Mouse (Mus musculus) forebrain, postnatal 0 days (tissue): ENCODE data around the gene Rab25. TPM values are rescaled to one million over a fixed set of nuclear protein-coding genes. Genes with fewer than 3 reads are reported as not detected.

ENCODE experiments used
- ATAC-seq: fragments of 200-750 bp; cut with Nextera tagmentation; 2 replicates; pipeline ENCODE4 v1.8.0; 2017; ENCODE audit warnings: mild to moderate bottlenecking, moderate library complexity
- DNase-seq: peaks from one replicate; pipeline ENCODE4 v3.0.0-alpha.2; 2015
- H3K27ac ChIP-seq: fragments of 300-500 bp; sonication (generic); 2 replicates; pipeline ENCODE4 v1.5.1; 2014; ENCODE audit warnings: low read depth, mild to moderate bottlenecking, antibody characterized with exemption, low read length, moderate library complexity, mixed read lengths
- H3K27me3 ChIP-seq: fragments of 300-500 bp; sonication (generic); 2 replicates; pipeline ENCODE4 v1.6.1; 2014; ENCODE audit warnings: mild to moderate bottlenecking, low read length, mixed read lengths; ENCODE audit not compliant: insufficient read depth
- H3K36me3 ChIP-seq: fragments of 300-500 bp; sonication (generic); 2 replicates; pipeline ENCODE4 v1.6.1; 2014; ENCODE audit warnings: mild to moderate bottlenecking, moderate library complexity; ENCODE audit not compliant: insufficient read depth
- H3K4me1 ChIP-seq: fragments of 300-500 bp; sonication (generic); 2 replicates; pipeline ENCODE4 v1.6.1; 2014; ENCODE audit warnings: antibody characterized with exemption; ENCODE audit not compliant: insufficient read depth
- H3K4me2 ChIP-seq: fragments of 300-500 bp; sonication (generic); 2 replicates; pipeline ENCODE4 v1.6.1; 2014; ENCODE audit warnings: low read depth, mild to moderate bottlenecking, moderate library complexity
- H3K4me3 ChIP-seq: fragments of 300-500 bp; sonication (generic); 2 replicates; pipeline ENCODE4 v1.5.1; 2014; ENCODE audit warnings: low read depth, low read length, mixed read lengths
- H3K9ac ChIP-seq: fragments of 300-500 bp; sonication (generic); 2 replicates; pipeline ENCODE4 v1.6.1; 2014; ENCODE audit warnings: mild to moderate bottlenecking
- H3K9me3 ChIP-seq: fragments of 300-500 bp; sonication (generic); 2 replicates; pipeline ENCODE4 v1.6.1; 2016; ENCODE audit warnings: low read length
- CTCF ChIP-seq: sonication (generic); IDR thresholded peaks from 2 replicates; pipeline ENCODE4 v1.5.1; 2016; ENCODE audit warnings: antibody characterized with exemption, control low read depth, low read depth
- WGBS: fragments of 180-500 bp; shearing (Covaris S2); extraction: QIAGEN DNeasy Blood & Tissue Kit; methylation state at CpG from one replicate; pipeline ENCODE4 v1.1.7; 2014; 5-methylcytosine and 5-hydroxymethylcytosine counted together
- polyA plus RNA-seq: library from polyadenylated mRNA; unstranded; fragments of >200 nt; fragmentation: Nextera tagmentation; extraction: Ambion mirVana; gene quantifications from 2 replicates; pipeline ENCODE4 v1.2.1, GENCODE M21; 2015
- total RNA-seq: library from RNA; depleted of rRNA; stranded (reverse); fragments of >200 nt; gene quantifications from 2 replicates; pipeline ENCODE4 v1.2.3, GENCODE M21; 2014

Gene Rab25
- total and polyA plus RNA-seq, 2 experiments from 2014 or later = not detected

DNA sequence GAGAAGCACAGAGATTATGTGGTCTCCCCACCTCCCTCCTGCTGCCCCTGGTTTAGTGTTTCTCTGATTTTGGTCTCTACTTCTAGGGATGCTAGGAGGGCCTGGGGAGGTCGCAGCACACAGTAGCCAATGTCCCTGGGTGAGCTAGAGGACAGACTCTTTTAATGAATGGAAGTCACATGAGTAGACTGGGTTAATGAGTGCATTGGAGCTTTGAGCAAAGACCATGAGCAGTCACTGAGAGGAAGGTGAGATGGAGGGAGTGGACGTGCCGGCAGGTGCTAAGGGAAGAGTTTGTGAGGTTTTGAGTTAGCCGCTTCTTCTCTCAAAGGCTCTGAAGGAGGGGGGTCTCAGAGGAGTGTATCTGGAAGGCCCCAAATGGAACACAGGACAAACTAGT is 12.6 kb downstream of the Rab25 start:
- no peak for TF ChIP-seq CTCF
- Histone ChIP-seq H3K4me2 (peak overlapping the region; percentile 78), H3K4me1 (peaks cover 23% of the 10 kb centered on the region), H3K36me3 (peaks cover 41% of the 10 kb centered on the region), H3K27me3 (no peaks in the 10 kb centered on the region), H3K27ac (peak overlapping the region; percentile 58), H3K9me3 (no peaks in the 10 kb centered on the region), H3K9ac (peak overlapping the region; percentile 56), H3K4me3 (peak overlapping the region; percentile 60)
- 15% methylated on average over 4 of the region's 4 CpGs for WGBS
- DNase-seq (no peak), ATAC-seq (no peak)

DNA sequence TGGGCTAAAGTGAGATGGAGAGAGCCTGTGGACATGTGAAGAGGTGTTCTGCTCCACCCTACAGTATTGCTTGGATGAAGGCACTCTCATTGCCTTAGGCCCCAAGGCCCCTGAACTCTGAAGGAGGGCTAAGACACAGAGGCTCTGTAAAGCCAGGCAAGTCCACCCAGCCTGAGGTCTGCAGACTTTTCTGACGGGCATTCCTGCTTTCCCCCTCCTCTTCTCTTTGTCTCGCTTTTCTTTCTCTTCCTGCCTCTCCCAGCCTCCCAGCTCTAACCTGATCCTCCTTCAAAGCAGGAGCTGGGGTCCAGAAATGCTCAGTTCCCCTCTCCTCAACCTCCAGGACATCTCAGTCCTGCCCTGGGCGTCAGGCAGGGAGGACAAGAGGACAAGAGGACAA is 13.1 kb downstream of the Rab25 start:
- Histone ChIP-seq H3K9me3 (no peaks in the 10 kb centered on the region), H3K4me1 (peaks cover 29% of the 10 kb centered on the region), H3K27me3 (no peaks in the 10 kb centered on the region), H3K9ac (peak overlapping the region; percentile 56), H3K27ac (peak overlapping the region; percentile 58), H3K36me3 (peaks cover 37% of the 10 kb centered on the region), H3K4me3 (peak overlapping the region; percentile 60), H3K4me2 (peak overlapping the region; percentile 78)
- DNase-seq (no peak), ATAC-seq (no peak)
- TF ChIP-seq CTCF = no peak
- WGBS = 7% methylated on average over 3 of the region's 3 CpGs

DNA sequence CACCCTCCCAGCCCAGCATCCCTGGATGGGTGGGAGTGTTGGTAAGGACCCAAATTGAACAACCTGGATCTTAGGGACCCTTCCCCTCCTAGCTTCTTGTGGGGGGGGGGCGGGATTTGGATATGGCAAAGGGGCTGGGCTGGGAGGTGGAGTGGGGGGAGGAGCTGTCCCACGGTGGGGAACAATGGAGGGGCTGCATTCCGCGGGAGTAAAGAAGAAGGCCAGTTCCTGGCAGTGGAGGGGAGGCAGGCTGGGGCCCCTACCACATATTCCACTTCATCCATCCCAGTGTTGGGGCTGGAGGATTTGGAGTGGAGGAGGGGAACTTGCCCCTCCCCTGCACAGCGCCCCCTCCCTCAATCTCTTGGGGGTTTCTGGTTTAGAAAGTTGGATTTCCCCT is 14.4 kb downstream of the Rab25 start:
- no peak for TF ChIP-seq CTCF
- Histone ChIP-seq H3K27me3 (no peaks in the 10 kb centered on the region), H3K4me3 (peak overlapping the region; percentile 60), H3K4me2 (peak overlapping the region; percentile 78), H3K27ac (peak overlapping the region; percentile 99), H3K4me1 (peaks cover 39% of the 10 kb centered on the region), H3K36me3 (peaks cover 30% of the 10 kb centered on the region), H3K9ac (peak overlapping the region; percentile 100), H3K9me3 (no peaks in the 10 kb centered on the region)
- DNase-seq = no peak
- WGBS = 6% methylated on average over 5 of the region's 5 CpGs
- ATAC-seq = no peak

DNA sequence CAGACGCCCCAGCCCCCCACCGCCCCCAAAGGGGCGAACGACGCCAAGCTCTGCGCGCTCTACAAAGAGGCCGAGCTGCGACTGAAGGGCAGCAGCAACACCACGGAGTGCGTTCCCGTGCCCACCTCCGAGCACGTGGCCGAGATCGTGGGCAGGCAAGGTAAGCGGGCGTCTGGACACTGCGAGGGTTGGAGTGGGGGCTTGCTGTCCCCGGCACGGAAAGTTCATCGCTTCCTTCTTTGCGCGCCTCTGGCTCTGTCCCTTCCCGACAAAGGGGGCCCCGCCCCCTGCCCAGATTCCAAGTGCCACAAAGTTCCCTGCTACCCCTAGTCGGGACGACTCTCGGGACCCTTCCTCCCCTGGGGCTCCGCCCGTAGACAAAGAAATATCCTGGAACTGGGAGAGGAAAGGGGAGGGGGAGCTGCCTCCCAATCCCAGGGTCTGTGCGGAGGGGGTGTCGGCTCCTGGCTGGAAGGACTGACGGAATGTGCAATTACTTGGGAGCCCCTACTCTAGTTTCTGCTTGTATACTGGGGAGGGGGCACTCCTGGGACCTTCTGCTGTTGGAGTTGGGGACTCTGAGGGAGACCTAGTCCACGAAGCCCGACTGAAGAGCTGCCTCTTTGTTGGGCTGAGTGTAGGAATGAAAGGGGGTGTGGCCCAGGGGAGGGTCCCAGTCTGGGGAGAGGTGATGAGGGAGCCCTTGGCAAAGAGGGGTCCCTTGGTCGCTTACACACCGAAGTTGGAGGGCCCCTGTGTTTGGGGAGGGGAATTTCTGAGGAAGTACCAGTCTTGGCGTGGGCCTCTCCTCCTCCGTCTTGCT is 15.2 kb downstream of the Rab25 start:
- Histone ChIP-seq H3K4me3 (peak overlapping the region; percentile 60), H3K36me3 (peaks cover 22% of the 10 kb centered on the region), H3K9me3 (no peaks in the 10 kb centered on the region), H3K27me3 (no peaks in the 10 kb centered on the region), H3K4me1 (peaks cover 43% of the 10 kb centered on the region), H3K9ac (peak overlapping the region; percentile 100), H3K27ac (peak overlapping the region; percentile 99), H3K4me2 (peak overlapping the region; percentile 78)
- WGBS = under 1% methylated on average over 40 of the region's 40 CpGs
- peak; percentile 34 for ATAC-seq
- no peak for TF ChIP-seq CTCF
- DNase-seq = peak; percentile 77

DNA sequence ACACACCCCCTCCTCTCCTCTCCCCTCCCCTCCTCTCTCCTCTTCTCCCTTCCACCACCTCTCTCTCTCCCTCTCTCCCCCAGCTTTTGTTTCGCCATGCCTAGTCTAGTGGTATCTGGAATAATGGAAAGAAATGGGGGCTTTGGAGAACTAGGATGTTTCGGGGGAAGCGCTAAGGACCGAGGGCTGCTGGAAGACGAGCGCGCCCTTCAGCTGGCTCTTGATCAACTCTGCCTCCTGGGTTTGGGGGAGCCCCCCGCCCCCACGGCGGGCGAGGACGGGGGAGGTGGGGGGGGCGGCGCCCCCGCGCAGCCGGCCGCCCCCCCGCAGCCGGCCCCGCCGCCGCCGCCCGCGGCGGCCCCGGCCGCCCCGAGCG is 15.8 kb downstream of the Rab25 start, which contains the start of gene Mex3a:
Mex3a (plus strand) TSS at position 97 of the 376 bp plus-strand sequence.
- TF ChIP-seq CTCF = no peak
- Histone ChIP-seq H3K27ac (peak within 1 kb of the TSS; percentile 99), H3K4me2 (peak within 1 kb of the TSS; percentile 78), H3K9me3 (no peaks in the 10 kb centered on the region), H3K36me3 (peaks cover 16% of the 10 kb centered on the region), H3K9ac (peak within 1 kb of the TSS; percentile 100), H3K27me3 (no peaks in the 10 kb centered on the region), H3K4me3 (peak within 1 kb of the TSS; percentile 60), H3K4me1 (peaks cover 49% of the 10 kb centered on the region)
- 5% methylated on average over 26 of the region's 31 CpGs for WGBS
- no peak for ATAC-seq
- no peak for DNase-seq

DNA sequence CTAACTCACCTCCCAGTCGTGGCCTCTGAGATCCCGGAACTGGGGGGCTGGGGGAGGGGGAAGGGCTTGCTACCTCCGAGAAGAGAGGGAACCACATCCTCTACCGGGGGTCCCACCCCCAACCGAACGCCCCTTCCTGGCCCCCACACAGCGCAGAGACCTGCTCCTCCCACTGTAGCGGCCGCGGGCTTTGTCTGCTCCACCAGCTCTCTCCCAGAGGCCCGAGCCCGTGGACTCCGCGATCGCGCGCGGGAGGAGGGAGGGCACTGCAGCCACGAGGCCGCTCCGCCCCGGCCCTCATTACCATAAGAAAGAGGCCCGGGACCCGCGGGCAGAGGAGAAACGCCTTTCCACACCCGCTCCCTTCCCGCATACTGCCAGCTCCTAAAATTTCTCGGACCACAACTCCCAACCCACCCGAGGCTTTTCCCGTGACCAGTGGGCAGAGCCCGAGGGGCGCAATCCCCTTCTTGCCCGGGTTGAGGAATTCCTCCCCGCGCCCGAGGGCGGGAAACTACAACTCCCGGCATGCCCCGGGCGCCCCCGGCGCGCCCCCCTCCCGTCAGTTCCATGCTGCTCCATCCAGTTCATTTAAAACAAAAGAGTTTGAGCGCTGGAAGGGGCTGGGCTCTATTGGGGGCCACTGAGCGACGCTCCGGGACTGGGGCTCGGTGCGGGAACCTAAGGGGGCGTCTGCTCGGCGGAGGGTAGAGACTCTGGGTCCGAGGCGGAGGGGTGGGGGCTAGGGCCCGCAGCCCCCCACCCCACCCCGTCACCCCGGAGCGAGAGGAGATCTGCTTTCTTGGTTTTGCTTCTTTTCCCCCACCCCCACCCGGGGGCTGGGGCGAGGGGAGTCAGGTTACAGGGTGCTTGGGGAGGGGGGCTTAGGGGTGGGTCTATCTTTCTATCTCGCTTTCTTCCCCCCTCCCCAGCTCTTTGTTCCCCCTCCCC is 16.5 kb downstream of the Rab25 start:
- H3K4me1 ChIP-seq = peaks cover 42% of the 10 kb centered on the region
- WGBS = 1% methylated on average over 58 of the region's 63 CpGs
- no peaks in the 10 kb centered on the region for H3K27me3 ChIP-seq
- peaks cover 9% of the 10 kb centered on the region for H3K36me3 ChIP-seq
- H3K27ac ChIP-seq = peak overlapping the region; percentile 99
- H3K4me3 ChIP-seq = peak overlapping the region; percentile 60
- ATAC-seq = peak; percentile 88
- no peaks in the 10 kb centered on the region for H3K9me3 ChIP-seq
- peak overlapping the region; percentile 100 for H3K9ac ChIP-seq
- peak overlapping the region; percentile 78 for H3K4me2 ChIP-seq
- peak; percentile 94 for DNase-seq
- TF ChIP-seq CTCF = no peak
